Mouse (Mus musculus): Measurements from ENCODE around the gene Catsperg1. TPM values are rescaled to one million over a fixed set of nuclear protein-coding genes. Genes with fewer than 3 reads are reported as not detected.

Catsperg1 gene
- polyA plus RNA-seq, 1 experiment from 2014 or later, result 1.2 TPM

Other genes with a start within 250 kb of the Catsperg1 start
- gene Eif3k, start 232.2 kb downstream of the Catsperg1 start, polyA plus RNA-seq (2015; fragmentation: Nextera tagmentation; extraction: Ambion mirVana), result 406 and 407 TPM in 2 replicates
- 9.7 and 10.1 TPM in 2 replicates for gene Map4k1, start 232.0 kb downstream of the Catsperg1 start, polyA plus RNA-seq (2015; fragmentation: Nextera tagmentation; extraction: Ambion mirVana)
- gene Ryr1, start 88.9 kb downstream of the Catsperg1 start, polyA plus RNA-seq (2015; fragmentation: Nextera tagmentation; extraction: Ambion mirVana), result 0.97 and 1.4 TPM in 2 replicates
- 0.66 and 0.84 TPM in 2 replicates for gene Rasgrp4, start 79.2 kb downstream of the Catsperg1 start, polyA plus RNA-seq (2015; fragmentation: Nextera tagmentation; extraction: Ambion mirVana)
- gene Fam98c, start 57.8 kb downstream of the Catsperg1 start, polyA plus RNA-seq (2015; fragmentation: Nextera tagmentation; extraction: Ambion mirVana), result 20.0 and 20.4 TPM in 2 replicates
- 0.94 and 1.0 TPM in 2 replicates for gene Ggn, start 43.8 kb downstream of the Catsperg1 start, polyA plus RNA-seq (2015; fragmentation: Nextera tagmentation; extraction: Ambion mirVana)
- 3.4 and 4.6 TPM in 2 replicates for gene Spred3, start 43.6 kb downstream of the Catsperg1 start, polyA plus RNA-seq (2015; fragmentation: Nextera tagmentation; extraction: Ambion mirVana)
- gene Psmd8, start 33.3 kb downstream of the Catsperg1 start, polyA plus RNA-seq (2015; fragmentation: Nextera tagmentation; extraction: Ambion mirVana), result 270 and 282 TPM in 2 replicates
- gene Kcnk6, start 18.5 kb upstream of the Catsperg1 start, polyA plus RNA-seq (2015; fragmentation: Nextera tagmentation; extraction: Ambion mirVana), result 1.5 and 1.7 TPM in 2 replicates
- gene Yif1b, start 24.3 kb upstream of the Catsperg1 start, polyA plus RNA-seq (2015; fragmentation: Nextera tagmentation; extraction: Ambion mirVana), result 134 and 143 TPM in 2 replicates
- 7.5 and 8.5 TPM in 2 replicates for gene 2200002D01Rik, start 34.4 kb upstream of the Catsperg1 start, polyA plus RNA-seq (2015; fragmentation: Nextera tagmentation; extraction: Ambion mirVana)
- gene Spint2, start 67.9 kb upstream of the Catsperg1 start, polyA plus RNA-seq (2015; fragmentation: Nextera tagmentation; extraction: Ambion mirVana), result 270 and 295 TPM in 2 replicates
- gene Ppp1r14a, start 75.3 kb upstream of the Catsperg1 start, polyA plus RNA-seq (2015; fragmentation: Nextera tagmentation; extraction: Ambion mirVana), result 19.6 and 25.1 TPM in 2 replicates
- gene Dpf1, start 89.9 kb upstream of the Catsperg1 start, polyA plus RNA-seq (2015; fragmentation: Nextera tagmentation; extraction: Ambion mirVana), result 3.0 and 3.5 TPM in 2 replicates